Mouse (Mus musculus) urinary bladder, postnatal 4 days (tissue): Measurements from ENCODE around the gene Itgb5.

ENCODE experiments used
- DNase-seq, 2 experiments: peaks; one replicate each; pipeline ENCODE4 v3.0.0; 2021 to 2022; ENCODE audit warnings: low spot score in 2 of 2

Itgb5 gene

GRCm38 (mm10) chr16:33832057-33832456 lies 2.6 kb downstream of the Itgb5 start:
- DNase-seq, result no peak

DNA sequence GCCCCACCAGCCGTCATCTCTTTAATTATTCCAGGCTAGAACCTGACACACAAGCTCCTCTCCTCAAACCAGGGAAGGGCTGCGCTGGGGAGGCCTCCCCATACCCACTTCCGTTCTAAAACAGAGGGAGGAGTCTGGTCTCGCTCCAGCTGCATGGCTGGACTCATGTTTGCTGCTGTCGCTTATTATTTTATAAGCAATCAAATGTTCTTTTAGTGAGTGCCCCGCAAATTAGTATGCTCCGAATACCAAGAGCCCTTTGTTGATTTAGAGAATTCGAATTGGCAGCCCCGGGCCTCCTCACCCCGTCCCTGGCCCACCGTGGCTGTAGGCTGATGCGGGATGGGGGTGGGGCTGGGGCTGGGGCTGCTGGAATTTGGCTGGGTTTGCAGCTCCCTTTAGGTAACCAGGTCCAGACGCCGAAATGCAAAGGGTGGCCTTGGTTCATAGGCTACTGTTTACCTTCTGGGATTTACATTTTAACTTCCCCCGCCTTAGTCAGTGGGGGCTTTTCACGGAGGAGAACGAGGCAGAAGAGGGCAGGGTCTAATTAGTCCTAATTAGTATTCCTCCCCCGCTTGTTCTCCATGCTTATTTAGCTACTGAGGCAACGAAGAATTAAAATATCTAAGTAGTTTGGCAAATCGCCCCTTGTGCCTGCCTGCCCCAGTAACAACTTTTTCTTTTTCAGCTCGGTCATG lies 3.4 kb downstream of the Itgb5 start:
- no peak for DNase-seq

GRCm38 (mm10) chr16:33833429-33833753 lies 3.9 kb downstream of the Itgb5 start:
- DNase-seq, result no peak

DNA sequence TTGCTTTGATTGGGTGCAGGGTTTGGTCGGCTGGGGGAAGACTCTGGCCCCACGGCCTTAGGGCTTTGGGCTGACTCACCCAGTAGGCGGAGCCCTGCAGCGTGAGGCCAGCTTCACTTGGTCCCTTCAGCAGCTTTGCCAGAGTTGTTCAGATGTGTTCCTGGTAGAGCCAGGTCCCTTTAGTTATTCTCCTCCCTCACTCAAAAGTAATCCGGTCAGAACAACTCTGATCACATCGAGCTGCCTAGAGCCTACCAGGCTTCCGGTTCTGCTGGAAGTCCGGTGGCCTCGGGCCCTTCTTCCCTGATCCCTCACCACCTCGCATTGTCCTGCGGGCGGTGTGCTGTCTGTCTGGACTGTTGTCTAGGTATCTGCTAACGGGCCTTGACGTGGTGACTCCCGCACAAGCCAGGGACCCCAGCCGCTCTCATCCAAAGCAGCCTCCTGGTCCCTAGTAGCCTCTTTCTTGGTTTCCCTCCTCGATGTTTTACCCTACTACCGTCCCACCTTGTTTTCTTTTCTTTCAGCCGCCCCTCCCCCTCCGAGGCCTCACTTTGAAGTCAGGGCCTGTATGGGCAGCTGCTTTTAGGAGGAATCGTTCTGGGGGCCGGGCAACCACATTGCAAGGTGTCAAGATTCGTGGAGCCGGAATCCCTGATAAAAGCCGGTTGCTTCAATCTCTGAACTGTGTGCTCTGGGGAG lies 4.5 kb downstream of the Itgb5 start:
- DNase-seq, result peak in 1 of 2 experiments; percentile 33

DNA sequence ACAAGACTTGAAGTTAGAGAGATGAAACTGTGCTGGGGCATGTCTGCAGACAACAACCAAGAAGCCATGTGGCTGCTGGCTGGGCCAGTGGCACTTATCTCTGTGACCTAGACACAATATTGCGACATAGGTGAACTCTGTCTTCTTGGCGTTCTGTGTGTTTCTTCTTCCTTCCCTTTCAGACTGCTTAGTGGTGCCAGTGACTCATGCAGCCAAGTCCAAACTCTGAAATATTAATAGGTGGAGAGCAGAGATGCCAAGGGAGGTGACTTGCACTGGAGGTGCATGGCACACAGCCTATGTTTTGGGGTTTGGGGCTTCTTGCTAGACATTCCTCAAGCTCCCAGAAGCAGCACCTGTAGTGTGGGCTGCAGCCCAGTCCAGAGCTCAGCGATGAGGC lies 7.2 kb downstream of the Itgb5 start:
- DNase-seq, result no peak

- DNase-seq, result no peak
These were observed 7.7 kb downstream of the Itgb5 start for GRCm38 (mm10) chr16:33837191-33837590.

- no peak for DNase-seq
These were observed 11.2 kb downstream of the Itgb5 start for GRCm38 (mm10) chr16:33840616-33841015.

DNA sequence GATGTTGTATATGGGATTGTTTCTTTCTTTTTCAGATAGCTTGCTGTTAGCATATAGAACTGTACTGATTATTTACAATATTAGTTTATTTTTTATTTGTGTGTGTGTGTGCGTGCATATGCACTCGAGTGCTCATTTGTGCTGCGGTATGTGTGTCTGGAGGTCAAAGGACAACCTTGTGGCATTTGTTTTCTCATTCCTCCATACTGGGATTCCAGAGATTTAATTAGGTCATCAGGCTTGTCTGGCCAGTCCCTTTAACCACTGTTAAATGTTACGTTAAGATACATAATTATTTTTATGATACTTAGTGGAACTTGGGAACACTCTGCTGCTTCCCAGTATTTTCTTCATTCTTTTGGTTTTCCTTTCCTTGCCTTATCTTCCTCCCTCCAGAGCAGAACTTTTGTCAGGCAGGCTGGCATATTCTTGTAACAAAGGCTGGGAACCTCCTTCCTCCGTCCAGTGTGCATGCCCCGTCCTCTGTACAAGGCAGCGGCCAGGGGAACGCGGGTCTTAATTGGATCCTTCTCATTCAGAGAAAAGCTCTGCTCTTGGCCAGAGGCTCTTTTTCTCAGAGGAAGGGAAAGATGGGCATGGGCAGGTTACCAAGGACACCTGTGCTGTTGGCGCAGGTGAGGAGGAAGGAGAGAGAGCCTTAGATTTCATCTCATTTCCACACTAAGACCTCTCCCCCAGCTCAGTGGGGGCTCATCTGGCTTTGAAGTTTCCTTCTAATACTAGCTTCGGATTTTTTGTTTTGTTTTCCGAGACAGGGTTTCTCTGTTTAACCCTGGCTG lies 12.8 kb downstream of the Itgb5 start:
- no peak for DNase-seq

- no peak for DNase-seq
These were observed 14.7 kb downstream of the Itgb5 start for GRCm38 (mm10) chr16:33844150-33844611.

DNA sequence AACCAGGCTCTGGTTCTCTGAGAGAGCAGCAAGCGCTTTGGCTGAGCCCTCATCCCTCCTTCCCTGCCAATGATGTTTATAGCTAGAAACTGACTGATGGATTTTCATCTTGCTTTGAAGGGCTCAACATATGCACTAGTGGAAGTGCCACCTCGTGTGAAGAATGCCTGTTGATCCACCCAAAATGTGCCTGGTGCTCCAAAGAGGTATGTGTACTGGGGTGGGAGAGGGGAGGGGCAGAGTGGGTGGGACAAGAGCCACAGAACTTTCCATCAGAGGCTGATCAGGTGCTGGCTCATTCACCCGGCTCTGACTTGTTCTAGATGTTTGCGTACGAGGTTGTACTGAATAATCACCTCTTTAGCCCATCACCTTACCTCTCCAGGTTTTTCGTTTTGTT lies 15.4 kb downstream of the Itgb5 start:
- DNase-seq, result no peak

GRCm38 (mm10) chr16:33853271-33853670 lies 23.8 kb downstream of the Itgb5 start:
- DNase-seq, result no peak

GRCm38 (mm10) chr16:33858766-33859165 lies 29.3 kb downstream of the Itgb5 start:
- no peak for DNase-seq

- DNase-seq, result no peak
These were observed 29.9 kb downstream of the Itgb5 start for GRCm38 (mm10) chr16:33859380-33859779.

DNA sequence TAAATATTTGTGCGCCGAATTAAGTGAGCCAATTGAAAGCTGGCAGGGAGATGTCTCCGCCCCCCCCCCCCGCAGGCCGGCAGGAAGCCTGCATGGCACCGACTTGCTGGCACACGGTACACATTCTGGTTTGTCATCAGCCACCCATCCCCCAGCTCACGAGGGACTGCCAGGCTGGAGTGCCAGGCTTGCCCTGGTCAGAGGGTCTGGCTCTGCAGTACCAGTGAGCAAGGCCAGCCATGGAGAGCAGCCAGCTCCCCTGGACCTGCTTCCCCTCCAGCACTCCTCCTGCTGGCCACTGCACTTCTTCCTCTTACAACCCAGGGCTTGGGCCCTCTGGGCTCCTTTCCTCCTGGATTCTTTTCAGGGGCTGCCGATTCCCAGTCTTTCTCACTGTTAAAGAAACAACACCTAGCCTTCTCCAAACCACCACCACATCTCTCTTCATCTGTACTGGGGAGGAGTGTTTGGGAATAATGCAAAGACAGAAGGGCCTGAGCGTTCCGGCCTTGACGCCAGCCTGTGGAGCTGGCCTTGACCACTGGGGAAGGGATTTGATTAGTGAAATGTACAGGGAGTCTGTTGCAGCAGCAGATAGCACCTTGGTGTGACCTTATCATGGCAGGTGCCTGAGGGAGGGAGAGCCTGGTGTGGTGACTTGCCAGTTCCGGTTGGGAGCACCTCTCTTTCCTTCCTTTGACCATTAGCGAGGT lies 30.7 kb downstream of the Itgb5 start:
- peak in 1 of 2 experiments; percentile 53 for DNase-seq

GRCm38 (mm10) chr16:33862406-33862805 lies 32.9 kb downstream of the Itgb5 start:
- no peak for DNase-seq

- DNase-seq, result no peak
These were observed 33.8 kb downstream of the Itgb5 start for GRCm38 (mm10) chr16:33863208-33863751.

GRCm38 (mm10) chr16:33870224-33870785 lies 40.8 kb downstream of the Itgb5 start:
- DNase-seq, result no peak

DNA sequence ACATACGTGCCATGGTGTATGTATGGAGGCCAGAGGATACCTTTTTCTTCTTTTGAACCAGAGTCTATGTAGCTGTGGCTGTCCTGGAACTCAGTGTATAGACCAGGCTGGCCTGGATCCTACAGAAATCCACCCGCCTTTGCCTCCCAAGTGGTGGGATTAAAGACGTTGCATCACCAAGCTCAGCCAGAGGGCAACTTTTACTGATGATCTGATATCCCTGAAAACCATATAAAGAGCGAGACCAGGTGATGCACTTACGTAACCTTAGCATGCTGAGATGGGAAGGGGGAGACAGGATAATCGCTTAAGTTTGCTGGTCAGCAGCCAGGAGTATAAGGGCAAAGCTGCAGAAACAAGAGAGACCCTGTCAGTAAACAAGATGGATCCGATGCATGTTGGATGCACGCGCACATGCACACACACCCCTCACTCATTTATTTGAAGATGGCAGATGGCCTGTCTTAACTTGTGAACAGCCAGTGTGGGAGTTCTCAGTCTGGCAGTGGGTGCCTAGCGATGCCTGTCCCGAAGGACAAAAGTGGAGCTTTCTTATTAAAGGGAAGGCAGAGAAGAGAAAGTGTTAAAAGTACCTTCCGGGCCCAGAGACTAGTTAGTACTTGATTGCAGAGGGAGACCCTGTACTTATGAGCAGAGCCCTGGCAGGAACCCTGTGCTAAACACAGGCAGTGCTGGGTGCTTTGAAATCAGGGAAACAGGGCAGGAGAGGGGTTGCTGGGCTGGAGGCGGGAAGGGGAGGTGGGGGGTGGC lies 41.7 kb downstream of the Itgb5 start:
- no peak for DNase-seq

GRCm38 (mm10) chr16:33871865-33872443 lies 42.5 kb downstream of the Itgb5 start:
- no peak for DNase-seq

DNA sequence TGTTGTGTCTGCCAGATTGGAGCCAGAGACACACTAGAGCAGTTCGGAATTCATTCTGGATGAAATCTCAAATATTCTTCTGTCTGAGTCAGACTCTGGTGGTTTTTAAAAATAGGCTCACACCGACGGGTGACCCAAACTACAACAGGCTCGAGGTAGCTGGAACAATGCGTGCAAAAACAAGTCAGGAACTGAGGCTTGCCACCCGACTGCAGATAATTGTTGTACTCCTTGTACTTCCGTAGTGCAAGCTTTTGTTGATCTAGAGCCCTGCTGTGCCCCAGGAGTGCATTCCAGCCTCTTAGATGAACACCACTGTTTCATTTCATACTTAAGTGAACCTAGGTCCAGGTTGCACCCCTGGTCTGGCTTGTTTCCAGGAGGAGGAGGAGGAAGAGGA lies 43.8 kb downstream of the Itgb5 start:
- DNase-seq, result no peak
